ENCODE assay signal across 10 mouse cellular contexts in genomic region chr17:9428374-9428994, GRCm38 (mm10). TPM values are rescaled to one million over a fixed set of nuclear protein-coding genes. Genes with fewer than 3 reads are reported as not detected.
DNase-seq lines count a peak whose midpoint lies in the region; ATAC-seq and TF ChIP-seq lines count a peak whose summit lies in the region.
"Had no signal": no experiment of that assay in that cellular context is flagged by ENCODE, and none has a peak within 500 bp of the region (broad histone marks: within the 10 kb centered on the region; RNA-seq: fewer than 3 reads in every experiment).

No protein-coding gene starts in this region.

- H3K4me1 ChIP-seq in ES-Bruce4 (ENCODE audit: control insufficient read depth, insufficient read depth, low read length): no peaks in the 10 kb centered on the region
- no peaks in the 10 kb centered on the region for H3K4me1 ChIP-seq in hindbrain, embryonic 11.5 days (replicated peaks; ENCODE audit: control insufficient read depth, insufficient read depth, low read length)
- no peaks in the 10 kb centered on the region for H3K4me1 ChIP-seq in midbrain, embryonic 10.5 days
- H3K4me1 ChIP-seq in thymus, adult 2 months (replicated peaks; ENCODE audit: control insufficient read depth, insufficient read depth, low read length): no peaks in the 10 kb centered on the region
- H3K4me1 ChIP-seq: heart, embryonic 15.5 days had no signal

- H3K36me3 ChIP-seq in ES-Bruce4 (ENCODE audit: control insufficient read depth, insufficient read depth, low read length, poor library complexity, severe bottlenecking): no peaks in the 10 kb centered on the region
- no peaks in the 10 kb centered on the region for H3K36me3 ChIP-seq in hindbrain, embryonic 11.5 days (ENCODE audit: control insufficient read depth, insufficient read depth, low read length)
- no peaks in the 10 kb centered on the region for H3K36me3 ChIP-seq in midbrain, embryonic 10.5 days
- H3K36me3 ChIP-seq in thymus, adult 2 months (ENCODE audit: control insufficient read depth, insufficient read depth, low read length): no peaks in the 10 kb centered on the region
- H3K36me3 ChIP-seq: heart, embryonic 15.5 days had no signal

- peak; percentile 1 for DNase-seq in cerebellum, adult 8-10 months
- DNase-seq in hindbrain, embryonic 11.5 days (ENCODE audit: low spot score): peak; percentile 43
- DNase-seq in midbrain, embryonic 10.5 days (ENCODE audit: low spot score): no peak
- no peak for DNase-seq in heart, adult 18-20 months
- DNase-seq in heart, postnatal 25 days (ENCODE audit: low spot score): no peak
- no peak for DNase-seq in thymus, postnatal 10 days (ENCODE audit: low spot score in 2 of 2)
- DNase-seq in thymus, adult 2 months: no peak

- no peak for TF ChIP-seq EP300 in ES-Bruce4 (IDR thresholded peaks at IDR 0.05; ENCODE audit: insufficient read depth, low read depth, low read length)

- H3K27me3 ChIP-seq in ES-Bruce4 (ENCODE audit: control insufficient read depth, insufficient read depth, low read length, poor library complexity, severe bottlenecking): no peaks in the 10 kb centered on the region
- H3K27me3 ChIP-seq in hindbrain, embryonic 11.5 days (ENCODE audit: control insufficient read depth, insufficient read depth, low read length): no peaks in the 10 kb centered on the region
- no peaks in the 10 kb centered on the region for H3K27me3 ChIP-seq in midbrain, embryonic 10.5 days (ENCODE audit: low read depth, poor library complexity, severe bottlenecking)
- H3K27me3 ChIP-seq in thymus, adult 2 months (ENCODE audit: control insufficient read depth, insufficient read depth, low read length): no peaks in the 10 kb centered on the region
- H3K27me3 ChIP-seq: heart, embryonic 15.5 days had no signal

- H3K9me3 ChIP-seq in ES-Bruce4 (replicated peaks; ENCODE audit: control insufficient read depth, insufficient read depth, low read length, poor library complexity, severe bottlenecking): no peaks in the 10 kb centered on the region; the same call in 1 of the 2 replicates
- no peaks in the 10 kb centered on the region for H3K9me3 ChIP-seq in hindbrain, embryonic 11.5 days (ENCODE audit: control insufficient read depth, low read length)
- H3K9me3 ChIP-seq in midbrain, embryonic 10.5 days (replicated peaks): 0 out of 2 replicates have a peak, but pooled peaks cover 3% of the 10 kb centered on the region
- H3K9me3 ChIP-seq: heart, embryonic 15.5 days had no signal

- H3K9ac ChIP-seq in ES-Bruce4 (ENCODE audit: low read depth, poor library complexity, severe bottlenecking): no peak overlapping the region
- H3K9ac ChIP-seq in hindbrain, embryonic 11.5 days (ENCODE audit: low read depth, low read length): no peak overlapping the region
- H3K9ac ChIP-seq: heart, embryonic 15.5 days had no signal

- H3K27ac ChIP-seq in ES-Bruce4 (ENCODE audit: insufficient read depth, low read length): no peak overlapping the region
- no peak overlapping the region for H3K27ac ChIP-seq in hindbrain, embryonic 11.5 days (ENCODE audit: low read depth, low read length)
- 0 out of 2 replicates have a peak overlapping the region, but pooled peaks have one; percentile 49 for H3K27ac ChIP-seq in midbrain, embryonic 10.5 days (replicated peaks)
- H3K27ac ChIP-seq in thymus, adult 2 months (ENCODE audit: control insufficient read depth, insufficient read depth, low read length): no peak overlapping the region
- H3K27ac ChIP-seq: heart, embryonic 15.5 days; macrophage had no signal

- peak; percentile 48 for TF ChIP-seq CTCF in ES-Bruce4 (IDR thresholded peaks at IDR 0.05; ENCODE audit: low read depth, low read length)
- TF ChIP-seq CTCF in thymus, adult 2 months (IDR thresholded peaks at IDR 0.05; ENCODE audit: borderline replicate concordance, control insufficient read depth, extremely low read depth, insufficient read depth, low read length, poor library complexity): no peak

- no peak for TF ChIP-seq POLR2A in ES-Bruce4 (IDR thresholded peaks at IDR 0.05; ENCODE audit: insufficient read depth, low read length)
- TF ChIP-seq POLR2A in thymus, adult 2 months (IDR thresholded peaks at IDR 0.05; ENCODE audit: control insufficient read depth, extremely low read depth, insufficient read depth, low read length, poor library complexity): no peak

- H3K4me3 ChIP-seq in ES-Bruce4 (ENCODE audit: low read depth, low read length): no peak overlapping the region
- H3K4me3 ChIP-seq in hindbrain, embryonic 11.5 days (ENCODE audit: low read depth, low read length): no peak overlapping the region
- H3K4me3 ChIP-seq in midbrain, embryonic 10.5 days: no peak overlapping the region
- H3K4me3 ChIP-seq in thymus, adult 2 months (ENCODE audit: control insufficient read depth, insufficient read depth, low read length): no peak overlapping the region
- H3K4me3 ChIP-seq: heart, embryonic 15.5 days had no signal

- intact Hi-C loops in heart, postnatal 25 days (cut with DNase I): no loop called here

- H3K4me2 ChIP-seq in hindbrain, embryonic 11.5 days (replicated peaks; ENCODE audit: low read depth, low read length): no peak overlapping the region
- H3K4me2 ChIP-seq: heart, embryonic 15.5 days had no signal

- no peak for ATAC-seq in hindbrain, embryonic 11.5 days (ENCODE audit: low FRiP score)

- WGBS in hindbrain, embryonic 11.5 days: 71% methylated on average over 7 of the region's 7 CpGs
- WGBS in midbrain, embryonic 10.5 days: 79% methylated on average over 7 of the region's 7 CpGs
- 85% methylated on average over 7 of the region's 7 CpGs for WGBS in thymus, adult 2 months

RNA-seq across cellular contexts. Expression of gene Gm17728, which starts 6.6 kb away (rescaled TPM):
- not detected in 2 replicates for polyA plus RNA-seq in ES-Bruce4 (2011; ENCODE audit: insufficient read depth, insufficient read length, low read depth, missing spikeins)
- polyA plus RNA-seq in hindbrain, embryonic 11.5 days (2014; fragmentation: Nextera tagmentation; extraction: Ambion mirVana): not detected in 2 replicates
- not detected in 2 replicates for polyA plus RNA-seq in midbrain, embryonic 10.5 days (2016; fragmentation: Nextera tagmentation; extraction: Ambion mirVana)
- total RNA-seq in heart, adult 18-20 months (2021): not detected
- total RNA-seq in heart, postnatal 25 days (2021): not detected
- not detected in 2 replicates for polyA plus RNA-seq in thymus, adult 2 months (2012; rRNA removed)
- polyA plus RNA-seq: heart, embryonic 15.5 days; macrophage had no signal

Comparison
In these comparisons a context has a peak if more than half of its experiments do, and no peak if none do; other contexts are left out.
1. DNase-seq: peak in cerebellum, adult 8-10 months (single experiment) and hindbrain, embryonic 11.5 days (single experiment); none in midbrain, embryonic 10.5 days (single experiment), heart, adult 18-20 months (0 of 2), heart, postnatal 25 days (single experiment), thymus, postnatal 10 days (0 of 2) and thymus, adult 2 months (single experiment).